Mouse (Mus musculus): ENCODE results near the gene Hoxc10. TPM values are rescaled to one million over a fixed set of nuclear protein-coding genes. Genes with fewer than 3 reads are reported as not detected.
A peak's percentile ranks its signal among the peaks of the same experiment; 100 is the strongest.

Gene Hoxc10
- polyA plus RNA-seq, 1 experiment from 2014 or later, result not detected

DNA sequence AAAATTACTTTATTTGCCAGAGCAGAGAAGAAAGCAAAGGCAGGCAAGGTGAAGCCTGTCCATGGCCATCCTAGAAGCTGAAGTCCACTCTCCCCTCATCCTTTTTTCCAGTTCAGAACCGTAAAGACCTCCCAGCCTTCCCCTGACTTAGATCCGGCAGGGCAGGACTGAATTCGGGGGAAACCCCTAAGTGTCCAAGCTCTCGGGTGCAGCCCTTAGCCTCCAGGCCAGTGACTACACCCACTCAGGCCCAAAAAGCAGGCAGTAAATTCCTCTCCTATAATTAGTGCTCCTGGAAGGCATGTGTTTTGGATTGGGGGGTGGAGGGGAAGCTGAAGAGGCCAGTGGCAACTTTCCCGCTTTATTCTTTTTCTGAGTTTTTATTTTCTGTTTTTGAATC is 39.2 kb downstream of the Hoxc10 start:
- Histone ChIP-seq H3K4me1 (replicated peaks) (peaks cover 8% of the 10 kb centered on the region), H3K27ac (ENCODE audit: poor library complexity, severe bottlenecking) (no peak overlapping the region), H3K36me3 (no peaks in the 10 kb centered on the region), H3K4me3 (no peak overlapping the region), H3K9me3 (replicated peaks) (no peaks in the 10 kb centered on the region), H3K27me3 (replicated peaks) (peaks cover 98% of the 10 kb centered on the region), H3K9ac (no peak overlapping the region), H3K4me2 (no peak overlapping the region)
- no peak for ATAC-seq (ENCODE audit: insufficient number of reproducible peaks, low FRiP score)
- WGBS, result 8% methylated on average over 5 of the region's 5 CpGs

DNA sequence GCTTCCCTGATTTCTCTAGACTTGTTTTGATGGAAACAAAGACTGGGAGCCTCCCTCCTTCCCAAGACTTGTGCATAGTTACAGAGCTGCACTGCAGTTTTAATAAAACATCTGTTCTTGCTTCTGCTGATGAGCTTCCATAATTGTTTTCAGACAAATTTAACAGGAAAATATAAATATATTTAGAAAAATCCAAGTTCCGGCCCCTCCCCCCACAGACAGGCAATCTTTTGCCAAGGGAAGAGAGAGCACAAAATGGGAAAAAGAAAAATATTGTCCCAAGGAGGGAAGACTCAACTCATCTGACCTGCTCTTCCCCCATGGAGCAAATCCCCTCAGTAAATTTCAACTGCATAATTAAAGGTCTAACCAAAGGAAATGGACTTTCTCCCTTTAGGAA is 39.7 kb downstream of the Hoxc10 start:
- Histone ChIP-seq H3K4me2 (no peak overlapping the region), H3K27me3 (replicated peaks) (peaks cover 98% of the 10 kb centered on the region), H3K9me3 (replicated peaks) (no peaks in the 10 kb centered on the region), H3K4me1 (replicated peaks) (0 out of 2 replicates have a peak, but pooled peaks cover 2% of the 10 kb centered on the region), H3K9ac (no peak overlapping the region), H3K36me3 (no peaks in the 10 kb centered on the region), H3K4me3 (no peak overlapping the region), H3K27ac (ENCODE audit: poor library complexity, severe bottlenecking) (no peak overlapping the region)
- 14% methylated on average over 1 of the region's 1 CpGs for WGBS
- no peak for ATAC-seq (ENCODE audit: insufficient number of reproducible peaks, low FRiP score)

GRCm38 (mm10) chr15:103009265-103010111 is 42.9 kb downstream of the Hoxc10 start:
- Histone ChIP-seq H3K4me3 (no peak overlapping the region), H3K9me3 (replicated peaks) (no peaks in the 10 kb centered on the region), H3K27me3 (replicated peaks) (peaks cover 98% of the 10 kb centered on the region), H3K9ac (no peak overlapping the region), H3K36me3 (no peaks in the 10 kb centered on the region), H3K4me1 (replicated peaks) (peaks cover 11% of the 10 kb centered on the region), H3K27ac (ENCODE audit: poor library complexity, severe bottlenecking) (no peak overlapping the region), H3K4me2 (no peak overlapping the region)
- 2% methylated on average over 27 of the region's 27 CpGs for WGBS
- ATAC-seq (ENCODE audit: insufficient number of reproducible peaks, low FRiP score), result no peak

- H3K4me2 ChIP-seq, result no peak overlapping the region
- peaks cover 12% of the 10 kb centered on the region for H3K4me1 ChIP-seq (replicated peaks)
- WGBS, result 1% methylated on average over 31 of the region's 31 CpGs
Measured at GRCm38 (mm10) chr15:103010112-103010846, 43.7 kb downstream of the Hoxc10 start.

DNA sequence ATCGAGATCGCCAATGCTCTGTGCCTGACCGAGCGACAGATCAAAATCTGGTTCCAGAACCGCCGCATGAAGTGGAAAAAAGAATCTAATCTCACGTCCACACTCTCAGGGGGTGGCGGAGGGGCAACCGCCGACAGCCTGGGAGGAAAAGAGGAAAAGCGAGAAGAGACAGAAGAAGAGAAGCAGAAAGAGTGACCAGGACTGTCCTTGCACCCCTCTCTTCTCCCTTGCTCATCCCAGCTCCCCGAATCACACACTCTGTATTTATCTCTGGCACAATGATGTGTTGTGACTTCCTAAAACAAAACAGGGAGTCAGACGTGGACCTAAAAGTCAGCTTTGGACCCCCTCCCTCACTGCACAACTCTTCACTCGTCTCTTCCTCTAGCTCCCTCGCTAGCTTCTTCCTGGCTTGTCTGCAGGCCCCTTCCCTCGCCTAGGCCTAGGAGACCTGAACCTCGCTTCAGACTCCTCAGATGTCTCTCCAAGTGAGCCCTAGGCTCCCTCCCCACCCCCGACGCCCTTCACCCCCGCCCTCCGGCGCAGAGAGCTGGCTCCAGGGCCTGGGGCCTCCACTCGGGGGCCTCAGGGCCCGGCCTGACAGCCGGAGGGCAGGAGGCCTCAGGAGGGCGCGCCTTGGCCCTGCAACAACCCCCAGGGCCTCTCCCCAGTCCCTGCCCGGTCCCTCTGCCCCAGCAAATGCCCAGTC is 44.4 kb downstream of the Hoxc10 start:
- H3K4me2 ChIP-seq, result no peak overlapping the region
- H3K4me1 ChIP-seq (replicated peaks), result peaks cover 12% of the 10 kb centered on the region
- H3K27ac ChIP-seq (ENCODE audit: poor library complexity, severe bottlenecking), result no peak overlapping the region
- H3K9ac ChIP-seq, result no peak overlapping the region
- no peak overlapping the region for H3K4me3 ChIP-seq
- H3K9me3 ChIP-seq (replicated peaks), result no peaks in the 10 kb centered on the region
- 1% methylated on average over 28 of the region's 28 CpGs for WGBS
- no peaks in the 10 kb centered on the region for H3K36me3 ChIP-seq
- H3K27me3 ChIP-seq (replicated peaks), result peaks cover 98% of the 10 kb centered on the region
- no peak for ATAC-seq (ENCODE audit: insufficient number of reproducible peaks, low FRiP score)

More at GRCm38 (mm10) chr15:103010112-103010846, 43.7 kb downstream of the Hoxc10 start:
- H3K4me3 ChIP-seq, result no peak overlapping the region
- no peaks in the 10 kb centered on the region for H3K36me3 ChIP-seq
- no peaks in the 10 kb centered on the region for H3K9me3 ChIP-seq (replicated peaks)
- no peak overlapping the region for H3K9ac ChIP-seq
- H3K27ac ChIP-seq (ENCODE audit: poor library complexity, severe bottlenecking), result no peak overlapping the region
- peaks cover 98% of the 10 kb centered on the region for H3K27me3 ChIP-seq (replicated peaks)
- ATAC-seq (ENCODE audit: insufficient number of reproducible peaks, low FRiP score), result no peak

GRCm38 (mm10) chr15:103011928-103012486 is 45.4 kb downstream of the Hoxc10 start:
- H3K4me1 ChIP-seq (replicated peaks), result peaks cover 12% of the 10 kb centered on the region
- no peak overlapping the region for H3K27ac ChIP-seq (ENCODE audit: poor library complexity, severe bottlenecking)
- ATAC-seq (ENCODE audit: insufficient number of reproducible peaks, low FRiP score), result no peak
- H3K27me3 ChIP-seq (replicated peaks), result peaks cover 98% of the 10 kb centered on the region
- under 1% methylated on average over 26 of the region's 26 CpGs for WGBS
- H3K4me2 ChIP-seq, result peak overlapping the region; percentile 30
- H3K9me3 ChIP-seq (replicated peaks), result no peaks in the 10 kb centered on the region
- H3K36me3 ChIP-seq, result no peaks in the 10 kb centered on the region
- H3K4me3 ChIP-seq, result 0 out of 2 replicates have a peak overlapping the region, but pooled peaks have one; percentile 10
- H3K9ac ChIP-seq, result no peak overlapping the region

- Histone ChIP-seq H3K4me3 (peak overlapping the region; percentile 25; the same call in 1 of the 2 replicates), H3K4me1 (replicated peaks) (peaks cover 12% of the 10 kb centered on the region), H3K36me3 (no peaks in the 10 kb centered on the region), H3K27ac (ENCODE audit: poor library complexity, severe bottlenecking) (no peak overlapping the region), H3K9me3 (replicated peaks) (no peaks in the 10 kb centered on the region), H3K4me2 (peak overlapping the region; percentile 49), H3K27me3 (replicated peaks) (peaks cover 98% of the 10 kb centered on the region), H3K9ac (no peak overlapping the region)
- ATAC-seq (ENCODE audit: insufficient number of reproducible peaks, low FRiP score), result no peak
- 3% methylated on average over 17 of the region's 17 CpGs for WGBS
Measured at GRCm38 (mm10) chr15:103013238-103013984, 46.8 kb downstream of the Hoxc10 start.

- Histone ChIP-seq H3K27ac (ENCODE audit: poor library complexity, severe bottlenecking) (no peak overlapping the region), H3K4me1 (replicated peaks) (peaks cover 12% of the 10 kb centered on the region), H3K36me3 (no peaks in the 10 kb centered on the region), H3K9me3 (replicated peaks) (no peaks in the 10 kb centered on the region), H3K4me2 (peak overlapping the region; percentile 49), H3K27me3 (replicated peaks) (peaks cover 98% of the 10 kb centered on the region), H3K4me3 (peak overlapping the region; percentile 25), H3K9ac (no peak overlapping the region)
- WGBS, result under 1% methylated on average over 56 of the region's 57 CpGs
- no peak for ATAC-seq (ENCODE audit: insufficient number of reproducible peaks, low FRiP score)
Measured at GRCm38 (mm10) chr15:103014166-103015008, 47.8 kb downstream of the Hoxc10 start.

DNA sequence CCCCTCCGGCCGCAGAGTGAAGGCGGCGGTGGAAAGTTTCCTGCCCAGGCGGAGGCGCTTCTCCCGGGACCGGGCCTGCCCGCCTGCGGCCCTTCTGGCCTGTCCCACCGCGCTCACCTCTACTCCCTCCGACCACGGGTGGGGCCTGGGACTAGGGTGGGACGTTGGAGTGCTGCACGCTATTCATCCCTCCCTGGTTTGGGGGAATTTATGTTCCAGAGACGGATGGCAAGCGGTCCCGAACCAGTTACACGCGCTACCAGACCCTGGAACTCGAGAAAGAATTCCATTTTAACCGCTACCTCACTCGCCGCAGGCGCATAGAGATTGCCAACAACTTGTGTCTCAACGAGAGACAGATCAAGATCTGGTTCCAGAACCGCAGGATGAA is 48.4 kb downstream of the Hoxc10 start:
- H3K4me1 ChIP-seq (replicated peaks), result peaks cover 12% of the 10 kb centered on the region
- H3K4me2 ChIP-seq, result peak overlapping the region; percentile 18; the same call in 1 of the 2 replicates
- no peaks in the 10 kb centered on the region for H3K9me3 ChIP-seq (replicated peaks)
- no peak overlapping the region for H3K27ac ChIP-seq (ENCODE audit: poor library complexity, severe bottlenecking)
- no peaks in the 10 kb centered on the region for H3K36me3 ChIP-seq
- ATAC-seq (ENCODE audit: insufficient number of reproducible peaks, low FRiP score), result no peak
- peaks cover 98% of the 10 kb centered on the region for H3K27me3 ChIP-seq (replicated peaks)
- under 1% methylated on average over 28 of the region's 28 CpGs for WGBS
- H3K9ac ChIP-seq, result no peak overlapping the region
- no peak overlapping the region; the same call in 1 of the 2 replicates for H3K4me3 ChIP-seq
